Comparison of ENCODE assay signal across 8 mouse cellular contexts in genomic region chr6:30546571-30547273, GRCm38 (mm10). TPM values are rescaled to one million over a fixed set of nuclear protein-coding genes. Genes with fewer than 3 reads are reported as not detected.
A peak's percentile ranks its signal among the peaks of the same experiment; 100 is the strongest.
DNase-seq lines count a peak whose midpoint lies in the region; ATAC-seq and TF ChIP-seq lines count a peak whose summit lies in the region.

No protein-coding gene starts in this region.

- H3K4me1 ChIP-seq in bone marrow macrophage, adult 2 months (ENCODE audit: control insufficient read depth, insufficient read depth, low read length): peaks cover 6% of the 10 kb centered on the region
- peaks cover 60% of the 10 kb centered on the region for H3K4me1 ChIP-seq in embryonic facial prominence, embryonic 15.5 days
- peaks cover 35% of the 10 kb centered on the region for H3K4me1 ChIP-seq in intestine, embryonic 14.5 days (replicated peaks; ENCODE audit: control insufficient read depth, insufficient read depth, low read length)
- peaks cover 21% of the 10 kb centered on the region for H3K4me1 ChIP-seq in stomach, embryonic 16.5 days (ENCODE audit: control insufficient read depth, insufficient read depth, low read length)

- 14% methylated on average over 17 of the region's 17 CpGs for WGBS in embryonic facial prominence, embryonic 15.5 days
- WGBS in intestine, embryonic 14.5 days: 16% methylated on average over 17 of the region's 17 CpGs
- WGBS in stomach, embryonic 16.5 days: 14% methylated on average over 17 of the region's 17 CpGs

- H3K9me3 ChIP-seq in embryonic facial prominence, embryonic 15.5 days (replicated peaks): no peaks in the 10 kb centered on the region
- H3K9me3 ChIP-seq in intestine, embryonic 14.5 days (ENCODE audit: control insufficient read depth, low read length): no peaks in the 10 kb centered on the region
- H3K9me3 ChIP-seq in stomach, embryonic 16.5 days (replicated peaks; ENCODE audit: control insufficient read depth, low read length): no peaks in the 10 kb centered on the region

- no peaks in the 10 kb centered on the region for H3K36me3 ChIP-seq in embryonic facial prominence, embryonic 15.5 days
- no peaks in the 10 kb centered on the region for H3K36me3 ChIP-seq in intestine, embryonic 14.5 days (ENCODE audit: control insufficient read depth, insufficient read depth, low read length)
- no peaks in the 10 kb centered on the region for H3K36me3 ChIP-seq in stomach, embryonic 16.5 days (ENCODE audit: control insufficient read depth, insufficient read depth, low read length)

- H3K4me3 ChIP-seq in bone marrow macrophage, adult 2 months (ENCODE audit: insufficient read depth, low read length): peak overlapping the region; percentile 56
- peak overlapping the region; percentile 23 for H3K4me3 ChIP-seq in embryonic facial prominence, embryonic 15.5 days (replicated peaks)
- H3K4me3 ChIP-seq in intestine, embryonic 14.5 days (ENCODE audit: low read depth, low read length): peak overlapping the region; percentile 14
- peak overlapping the region; percentile 16 for H3K4me3 ChIP-seq in stomach, embryonic 16.5 days (replicated peaks; ENCODE audit: low read length)

- 0 out of 2 replicates have a peak overlapping the region, but pooled peaks have one; percentile 7 for H3K9ac ChIP-seq in embryonic facial prominence, embryonic 15.5 days
- H3K9ac ChIP-seq in intestine, embryonic 14.5 days (ENCODE audit: low read length): peak overlapping the region; percentile 32
- H3K9ac ChIP-seq in stomach, embryonic 16.5 days (ENCODE audit: low read length): peak overlapping the region; percentile 46; the same call in 1 of the 2 replicates

- H3K27me3 ChIP-seq in embryonic facial prominence, embryonic 15.5 days: no peaks in the 10 kb centered on the region
- no peaks in the 10 kb centered on the region for H3K27me3 ChIP-seq in intestine, embryonic 14.5 days (replicated peaks; ENCODE audit: control insufficient read depth, insufficient read depth, low read length)
- H3K27me3 ChIP-seq in stomach, embryonic 16.5 days (ENCODE audit: control insufficient read depth, insufficient read depth, low read length): no peaks in the 10 kb centered on the region

- ATAC-seq in embryonic facial prominence, embryonic 15.5 days (ENCODE audit: insufficient number of reproducible peaks, low FRiP score, low TSS enrichment, low read depth): no peak
- peak; percentile 48; the same call in 1 of the 2 replicates for ATAC-seq in intestine, embryonic 14.5 days (replicated peaks; ENCODE audit: low FRiP score, low TSS enrichment, low read depth)
- ATAC-seq in megakaryocyte progenitor cell, adult 5-6 weeks (replicated peaks; ENCODE audit: poor library complexity): peak; percentile 77
- peak; percentile 25; the same call in 1 of the 2 replicates for ATAC-seq in stomach, embryonic 16.5 days (ENCODE audit: insufficient read depth, low FRiP score)

- TF ChIP-seq POLR2A in bone marrow macrophage, adult 2 months (IDR thresholded peaks at IDR 0.05; ENCODE audit: borderline replicate concordance, low read depth, low read length): no peak

- no peak overlapping the region for H3K27ac ChIP-seq in bone marrow macrophage, adult 2 months (ENCODE audit: insufficient read depth, low read depth, low read length)
- peak overlapping the region; percentile 92 for H3K27ac ChIP-seq in embryonic facial prominence, embryonic 15.5 days (replicated peaks)
- H3K27ac ChIP-seq in intestine, embryonic 14.5 days (ENCODE audit: low read depth): peak overlapping the region; percentile 87
- H3K27ac ChIP-seq in stomach, embryonic 16.5 days (ENCODE audit: low read length): peak overlapping the region; percentile 53

- H3K4me2 ChIP-seq in embryonic facial prominence, embryonic 15.5 days (replicated peaks): peak overlapping the region; percentile 39
- peak overlapping the region; percentile 54 for H3K4me2 ChIP-seq in intestine, embryonic 14.5 days (ENCODE audit: low read length)
- H3K4me2 ChIP-seq in stomach, embryonic 16.5 days (ENCODE audit: low read depth, low read length): peak overlapping the region; percentile 58

- TF ChIP-seq CTCF in bone marrow macrophage, adult 2 months (IDR thresholded peaks at IDR 0.05; ENCODE audit: low read depth, low read length): no peak

- DNase-seq in right cerebral cortex, adult 2 months (ENCODE audit: low spot score in 2 of 2): peak; percentile 41 to 43
- DNase-seq in right cerebral cortex, postnatal 14 days: no peak
- DNase-seq in intestine, embryonic 14.5 days (ENCODE audit: low spot score): peak; percentile 76
- DNase-seq in urinary bladder, adult 2 months (ENCODE audit: low spot score): no peak

RNA-seq across cellular contexts. Expression of gene Cpa2, which starts 5.3 kb away (rescaled TPM):
- polyA plus RNA-seq in bone marrow macrophage, adult 2 months (2012; ENCODE audit: insufficient read depth, insufficient read length, missing spikeins): not detected in 2 replicates
- 3.4 and 5.2 TPM in 2 replicates for polyA plus RNA-seq in embryonic facial prominence, embryonic 15.5 days (2015; fragmentation: Nextera tagmentation; extraction: Ambion mirVana)
- polyA plus RNA-seq in intestine, embryonic 14.5 days (2014; fragmentation: Nextera tagmentation; extraction: Ambion mirVana): 1.8 and 206 TPM in 2 replicates
- 1.3 TPM in 1 of 2 replicates, not detected in the other for total RNA-seq in megakaryocyte progenitor cell, adult 5-6 weeks (2015)
- total RNA-seq in megakaryocyte progenitor cell, adult 5-6 weeks (2017): not detected in 2 replicates
- 688 and 708 TPM in 2 replicates for polyA plus RNA-seq in stomach, embryonic 16.5 days (2015; fragmentation: Nextera tagmentation; extraction: Ambion mirVana)
- polyA plus RNA-seq in urinary bladder, adult 2 months (2012; rRNA removed): 0.16 and 0.18 TPM in 2 replicates

RNA-seq across cellular contexts. Expression of gene Cpa4, which starts 21.4 kb away (rescaled TPM):
- polyA plus RNA-seq in bone marrow macrophage, adult 2 months (2012; ENCODE audit: insufficient read depth, insufficient read length, missing spikeins): not detected in 2 replicates
- 5.1 and 6.3 TPM in 2 replicates for polyA plus RNA-seq in embryonic facial prominence, embryonic 15.5 days (2015; fragmentation: Nextera tagmentation; extraction: Ambion mirVana)
- polyA plus RNA-seq in intestine, embryonic 14.5 days (2014; fragmentation: Nextera tagmentation; extraction: Ambion mirVana): 0.73 and 0.93 TPM in 2 replicates
- not detected in 2 replicates for total RNA-seq in megakaryocyte progenitor cell, adult 5-6 weeks (2015)
- not detected in 2 replicates for total RNA-seq in megakaryocyte progenitor cell, adult 5-6 weeks (2017)
- 1.4 and 1.5 TPM in 2 replicates for polyA plus RNA-seq in stomach, embryonic 16.5 days (2015; fragmentation: Nextera tagmentation; extraction: Ambion mirVana)
- not detected in 2 replicates for polyA plus RNA-seq in urinary bladder, adult 2 months (2012; rRNA removed)

RNA-seq across cellular contexts. Expression of gene Ssmem1, which starts 37.1 kb away (rescaled TPM):
- not detected in 2 replicates for polyA plus RNA-seq in bone marrow macrophage, adult 2 months (2012; ENCODE audit: insufficient read depth, insufficient read length, missing spikeins)
- polyA plus RNA-seq in embryonic facial prominence, embryonic 15.5 days (2015; fragmentation: Nextera tagmentation; extraction: Ambion mirVana): 0.14 and 0.52 TPM in 2 replicates
- not detected in 2 replicates for polyA plus RNA-seq in intestine, embryonic 14.5 days (2014; fragmentation: Nextera tagmentation; extraction: Ambion mirVana)
- total RNA-seq in megakaryocyte progenitor cell, adult 5-6 weeks (2015): not detected in 2 replicates
- total RNA-seq in megakaryocyte progenitor cell, adult 5-6 weeks (2017): not detected in 2 replicates
- not detected in 2 replicates for polyA plus RNA-seq in stomach, embryonic 16.5 days (2015; fragmentation: Nextera tagmentation; extraction: Ambion mirVana)
- 0.04 and 0.07 TPM in 2 replicates for polyA plus RNA-seq in urinary bladder, adult 2 months (2012; rRNA removed)

RNA-seq across cellular contexts. Expression of gene Tmem209, which starts 37.1 kb away (rescaled TPM):
- 23.9 and 31.8 TPM in 2 replicates for polyA plus RNA-seq in bone marrow macrophage, adult 2 months (2012; ENCODE audit: insufficient read depth, insufficient read length, missing spikeins)
- 27.5 and 29.1 TPM in 2 replicates for polyA plus RNA-seq in embryonic facial prominence, embryonic 15.5 days (2015; fragmentation: Nextera tagmentation; extraction: Ambion mirVana)
- polyA plus RNA-seq in intestine, embryonic 14.5 days (2014; fragmentation: Nextera tagmentation; extraction: Ambion mirVana): 40.9 and 43.6 TPM in 2 replicates
- 46.5 and 62.6 TPM in 2 replicates for total RNA-seq in megakaryocyte progenitor cell, adult 5-6 weeks (2015)
- total RNA-seq in megakaryocyte progenitor cell, adult 5-6 weeks (2017): 29.4 and 31.7 TPM in 2 replicates
- polyA plus RNA-seq in stomach, embryonic 16.5 days (2015; fragmentation: Nextera tagmentation; extraction: Ambion mirVana): 29.9 and 31.6 TPM in 2 replicates
- 23.8 and 26.2 TPM in 2 replicates for polyA plus RNA-seq in urinary bladder, adult 2 months (2012; rRNA removed)

Comparison
In these comparisons a context has a peak if more than half of its experiments do, and no peak if none do; other contexts are left out.
1. DNase-seq: peak in right cerebral cortex, adult 2 months (2 of 2) and intestine, embryonic 14.5 days (single experiment); none in right cerebral cortex, postnatal 14 days (single experiment) and urinary bladder, adult 2 months (single experiment).
2. Peak in every context shown above with its lines, with median percentiles within 50 percentile points of each other: H3K4me3 ChIP-seq, H3K4me2 ChIP-seq and H3K9ac ChIP-seq.